Mouse (Mus musculus): Measurements from ENCODE around the gene Itpr1. TPM values are rescaled to one million over a fixed set of nuclear protein-coding genes. Genes with fewer than 3 reads are reported as not detected.

Gene Itpr1
- polyA plus RNA-seq, 1 experiment from 2014 or later: 9.1 TPM

DNA sequence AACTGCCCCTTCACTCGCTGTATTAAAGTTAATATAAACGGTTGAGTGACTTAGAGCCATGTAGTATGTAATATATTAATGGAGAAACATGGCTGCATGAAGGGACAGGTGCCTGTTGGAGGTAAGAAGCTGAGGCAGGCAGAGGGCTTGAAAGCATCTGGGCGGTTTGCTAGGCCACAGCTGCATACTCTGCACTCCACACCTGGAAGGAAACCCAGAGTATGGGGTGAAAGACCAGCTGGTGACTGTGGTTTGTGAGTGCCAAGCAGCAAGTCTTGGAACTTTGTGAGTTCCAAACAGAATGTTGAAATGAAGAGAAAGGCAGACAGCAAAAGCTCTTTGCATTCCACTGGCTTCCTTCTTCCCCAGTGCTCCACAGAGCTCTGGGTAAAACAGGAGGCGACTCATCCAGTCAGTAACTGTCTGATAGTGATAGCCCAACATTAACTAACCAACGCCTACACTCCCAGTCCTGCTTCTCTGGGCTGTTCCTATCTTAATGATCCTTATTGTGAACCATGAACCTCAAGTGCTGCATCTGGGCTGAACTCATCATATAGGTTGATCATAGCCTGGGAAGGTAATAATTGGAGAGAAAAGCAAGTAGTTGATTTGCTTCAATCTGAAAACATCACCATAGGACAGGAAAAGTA, 5.9 kb upstream of the Itpr1 start:
- Histone ChIP-seq H3K9ac (ENCODE audit: low read depth, low read length) (no peak overlapping the region), H3K36me3 (ENCODE audit: control insufficient read depth, insufficient read depth, low read length) (no peaks in the 10 kb centered on the region), H3K4me3 (ENCODE audit: low read depth, low read length) (no peak overlapping the region), H3K27ac (replicated peaks; ENCODE audit: low read depth, low read length) (no peak overlapping the region), H3K9me3 (ENCODE audit: control insufficient read depth, low read length) (no peaks in the 10 kb centered on the region), H3K27me3 (replicated peaks; ENCODE audit: control insufficient read depth, insufficient read depth, low read length) (no peaks in the 10 kb centered on the region), H3K4me1 (ENCODE audit: control insufficient read depth, insufficient read depth, low read length) (0 out of 2 replicates have a peak, but pooled peaks cover 10% of the 10 kb centered on the region), H3K4me2 (ENCODE audit: low read depth, low read length) (no peak overlapping the region)
- DNase-seq (ENCODE audit: low spot score): no peak
- 86% methylated on average over 5 of the region's 5 CpGs for WGBS
- no peak for ATAC-seq (ENCODE audit: low read depth)

DNA sequence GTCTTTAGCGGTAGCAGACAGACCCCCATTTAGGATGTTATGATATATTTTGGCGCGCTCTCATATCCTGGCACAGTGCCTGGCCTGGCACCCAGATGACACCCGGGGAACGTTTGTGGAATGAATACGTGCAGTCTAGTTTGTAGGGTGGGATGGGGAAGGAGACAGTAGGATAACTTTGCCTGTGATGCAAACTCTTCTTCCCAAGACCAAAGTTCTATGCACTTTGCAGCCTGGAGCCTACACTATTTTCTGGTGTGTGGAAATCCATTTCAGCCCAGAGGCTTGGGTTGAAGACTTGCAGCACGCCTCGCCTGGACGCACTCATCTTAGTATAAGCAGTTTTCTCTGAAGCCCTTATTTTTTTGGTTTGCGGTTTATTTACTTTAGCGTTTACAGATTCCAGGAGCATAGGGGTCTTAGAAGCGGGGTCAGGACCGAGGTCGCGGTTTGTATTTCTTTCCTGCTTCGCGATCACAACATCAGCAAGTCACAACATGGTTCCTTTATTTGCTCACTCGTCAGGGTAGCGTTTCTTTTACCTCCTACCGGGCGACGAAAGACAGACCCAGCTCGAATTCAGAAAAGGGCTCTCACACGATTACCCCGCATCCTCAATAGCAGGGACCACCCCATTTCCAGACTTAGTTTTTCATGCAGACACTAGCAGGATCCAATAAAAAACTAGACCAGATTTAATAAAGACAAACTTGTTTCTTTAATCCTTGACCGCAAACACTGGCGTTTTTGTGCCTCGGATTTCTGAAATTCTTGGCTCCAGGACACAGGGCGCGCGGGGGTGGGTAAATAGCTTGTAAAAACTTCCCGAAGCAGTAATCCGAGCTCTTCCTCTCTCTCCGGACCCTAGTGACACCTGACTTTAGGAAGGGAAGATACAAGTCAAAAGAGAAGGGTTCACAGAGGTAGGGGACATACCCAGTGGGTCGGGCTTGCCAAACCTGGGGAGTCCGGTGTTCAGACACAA, 708 bp upstream of the Itpr1 start:
- H3K4me1 ChIP-seq (ENCODE audit: control insufficient read depth, insufficient read depth, low read length): peaks cover 24% of the 10 kb centered on the region
- H3K9ac ChIP-seq (ENCODE audit: low read depth, low read length): peak overlapping the region; percentile 77
- no peaks in the 10 kb centered on the region for H3K36me3 ChIP-seq (ENCODE audit: control insufficient read depth, insufficient read depth, low read length)
- WGBS: 4% methylated on average over 36 of the region's 36 CpGs
- peak overlapping the region; percentile 76 for H3K27ac ChIP-seq (replicated peaks; ENCODE audit: low read depth, low read length)
- DNase-seq (ENCODE audit: low spot score) (peak; percentile 67), ATAC-seq (ENCODE audit: low read depth) (peak; percentile 55)
- no peaks in the 10 kb centered on the region for H3K9me3 ChIP-seq (ENCODE audit: control insufficient read depth, low read length)
- no peaks in the 10 kb centered on the region for H3K27me3 ChIP-seq (replicated peaks; ENCODE audit: control insufficient read depth, insufficient read depth, low read length)
- peak overlapping the region; percentile 80 for H3K4me2 ChIP-seq (ENCODE audit: low read depth, low read length)
- H3K4me3 ChIP-seq (ENCODE audit: low read depth, low read length): peak overlapping the region; percentile 80

DNA sequence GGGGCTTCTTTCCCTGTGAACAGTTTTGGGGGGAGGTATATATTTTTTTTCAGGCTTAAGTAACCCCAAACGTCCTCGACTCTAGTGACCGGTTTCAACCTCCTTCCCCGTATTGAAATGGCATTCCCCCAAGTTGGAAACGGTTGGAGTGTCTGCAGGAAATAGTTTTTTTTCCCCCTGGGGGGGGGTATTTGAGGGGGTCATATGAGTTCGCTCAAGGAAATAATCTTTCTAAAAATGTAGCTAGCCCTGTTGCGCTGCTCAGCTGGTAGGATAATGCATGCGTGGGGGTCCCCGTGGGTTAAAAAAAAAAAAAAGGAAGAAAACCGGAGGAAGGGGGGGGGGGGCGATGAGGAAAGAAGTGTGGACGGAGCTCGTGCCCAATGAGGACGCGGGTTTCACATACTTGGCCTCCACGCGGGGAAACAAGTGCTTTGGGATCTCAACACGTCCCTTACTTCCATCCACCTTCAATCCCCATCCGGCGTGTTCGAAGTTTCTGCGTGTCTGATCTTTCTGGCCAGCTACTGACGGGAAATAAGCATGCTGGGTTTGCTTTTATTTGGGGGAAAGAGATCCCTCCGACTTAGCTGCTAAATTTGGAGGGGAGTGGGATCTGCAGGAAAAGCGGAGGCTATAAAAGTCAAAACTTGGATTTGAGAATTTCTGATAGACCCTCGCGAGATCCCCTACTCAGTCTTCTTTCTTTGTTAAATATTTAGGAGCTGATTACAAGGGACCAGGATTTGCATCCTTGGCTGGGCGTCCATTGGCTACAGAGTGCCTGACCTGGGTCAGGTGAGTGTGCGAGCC, 791 bp downstream of the Itpr1 start:
- ATAC-seq (ENCODE audit: low read depth) (no peak), DNase-seq (ENCODE audit: low spot score) (peak; percentile 57)
- peak overlapping the region; percentile 72; the same call in 1 of the 2 replicates for H3K27ac ChIP-seq (replicated peaks; ENCODE audit: low read depth, low read length)
- under 1% methylated on average over 28 of the region's 29 CpGs for WGBS
- peak overlapping the region; percentile 80 for H3K4me2 ChIP-seq (ENCODE audit: low read depth, low read length)
- H3K9me3 ChIP-seq (ENCODE audit: control insufficient read depth, low read length): no peaks in the 10 kb centered on the region
- peaks cover 24% of the 10 kb centered on the region for H3K4me1 ChIP-seq (ENCODE audit: control insufficient read depth, insufficient read depth, low read length)
- no peaks in the 10 kb centered on the region for H3K27me3 ChIP-seq (replicated peaks; ENCODE audit: control insufficient read depth, insufficient read depth, low read length)
- H3K9ac ChIP-seq (ENCODE audit: low read depth, low read length): peak overlapping the region; percentile 77
- H3K4me3 ChIP-seq (ENCODE audit: low read depth, low read length): peak overlapping the region; percentile 80
- H3K36me3 ChIP-seq (ENCODE audit: control insufficient read depth, insufficient read depth, low read length): no peaks in the 10 kb centered on the region

DNA sequence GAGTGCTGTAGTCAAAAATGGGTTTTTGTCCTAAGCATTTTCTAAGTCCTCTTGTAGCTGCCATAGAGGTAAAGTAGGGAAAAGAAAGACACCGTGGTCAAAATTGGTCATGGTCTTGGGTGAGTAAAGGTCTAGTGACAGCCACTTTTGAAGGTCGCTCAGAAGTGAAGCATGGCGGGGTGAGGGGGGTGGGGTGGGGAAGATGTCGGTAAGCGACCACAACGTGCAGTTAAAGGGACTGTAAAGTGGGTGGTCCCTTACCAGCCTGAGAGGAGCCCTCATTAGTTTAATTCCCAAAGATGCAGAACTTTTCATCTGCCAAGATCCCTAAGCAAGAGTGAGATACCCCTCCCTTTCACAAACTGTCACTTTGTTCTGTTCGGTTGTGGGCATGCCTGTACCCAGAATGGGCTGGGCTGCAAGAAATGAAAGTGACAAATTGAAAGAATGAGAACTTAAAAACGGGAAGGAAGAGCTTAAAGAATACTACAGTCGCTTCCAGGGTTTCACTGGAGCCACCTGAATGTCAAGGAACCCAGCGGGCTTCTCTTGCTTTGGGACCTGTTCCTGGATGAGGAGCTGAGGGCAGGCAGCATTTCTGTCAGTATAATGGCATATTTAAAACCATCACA, 1.5 kb downstream of the Itpr1 start:
- H3K4me2 ChIP-seq (ENCODE audit: low read depth, low read length): peak overlapping the region; percentile 80
- H3K36me3 ChIP-seq (ENCODE audit: control insufficient read depth, insufficient read depth, low read length): no peaks in the 10 kb centered on the region
- H3K27me3 ChIP-seq (replicated peaks; ENCODE audit: control insufficient read depth, insufficient read depth, low read length): no peaks in the 10 kb centered on the region
- no peaks in the 10 kb centered on the region for H3K9me3 ChIP-seq (ENCODE audit: control insufficient read depth, low read length)
- H3K27ac ChIP-seq (replicated peaks; ENCODE audit: low read depth, low read length): no peak overlapping the region
- ATAC-seq (ENCODE audit: low read depth): no peak
- peaks cover 24% of the 10 kb centered on the region for H3K4me1 ChIP-seq (ENCODE audit: control insufficient read depth, insufficient read depth, low read length)
- no peak for DNase-seq (ENCODE audit: low spot score)
- peak overlapping the region; percentile 80 for H3K4me3 ChIP-seq (ENCODE audit: low read depth, low read length)
- peak overlapping the region; percentile 77 for H3K9ac ChIP-seq (ENCODE audit: low read depth, low read length)
- 13% methylated on average over 10 of the region's 10 CpGs for WGBS

DNA sequence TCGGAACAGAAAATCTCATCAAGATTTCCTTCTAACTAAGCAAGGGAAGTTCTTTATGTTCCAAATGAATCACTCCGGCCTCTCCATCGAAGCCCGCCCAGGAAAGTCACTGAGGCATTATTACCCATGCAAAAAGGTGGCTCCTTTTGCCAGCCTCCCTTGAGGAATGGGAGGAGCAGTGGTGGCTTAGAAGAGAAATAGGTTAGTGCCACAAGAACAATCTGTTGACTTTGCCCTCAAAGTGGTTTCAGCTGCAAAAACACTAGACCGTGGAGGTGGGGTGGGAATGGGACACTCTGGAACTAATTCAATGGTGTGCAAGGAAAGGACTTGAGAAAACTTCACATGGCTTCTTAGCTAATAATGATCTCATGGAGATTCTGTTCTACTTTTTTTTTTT, 3.2 kb downstream of the Itpr1 start:
- Histone ChIP-seq H3K27ac (replicated peaks; ENCODE audit: low read depth, low read length) (no peak overlapping the region), H3K4me1 (ENCODE audit: control insufficient read depth, insufficient read depth, low read length) (peaks cover 23% of the 10 kb centered on the region), H3K9ac (ENCODE audit: low read depth, low read length) (no peak overlapping the region), H3K27me3 (replicated peaks; ENCODE audit: control insufficient read depth, insufficient read depth, low read length) (no peaks in the 10 kb centered on the region), H3K36me3 (ENCODE audit: control insufficient read depth, insufficient read depth, low read length) (no peaks in the 10 kb centered on the region), H3K4me3 (ENCODE audit: low read depth, low read length) (no peak overlapping the region), H3K9me3 (ENCODE audit: control insufficient read depth, low read length) (no peaks in the 10 kb centered on the region), H3K4me2 (ENCODE audit: low read depth, low read length) (no peak overlapping the region)
- DNase-seq (ENCODE audit: low spot score) (no peak), ATAC-seq (ENCODE audit: low read depth) (no peak)
- WGBS: 59% methylated on average over 5 of the region's 5 CpGs

- Histone ChIP-seq H3K36me3 (ENCODE audit: control insufficient read depth, insufficient read depth, low read length) (no peaks in the 10 kb centered on the region), H3K27me3 (replicated peaks; ENCODE audit: control insufficient read depth, insufficient read depth, low read length) (no peaks in the 10 kb centered on the region), H3K4me1 (ENCODE audit: control insufficient read depth, insufficient read depth, low read length) (peaks cover 16% of the 10 kb centered on the region), H3K9ac (ENCODE audit: low read depth, low read length) (no peak overlapping the region), H3K4me3 (ENCODE audit: low read depth, low read length) (no peak overlapping the region), H3K9me3 (ENCODE audit: control insufficient read depth, low read length) (no peaks in the 10 kb centered on the region), H3K27ac (replicated peaks; ENCODE audit: low read depth, low read length) (no peak overlapping the region), H3K4me2 (ENCODE audit: low read depth, low read length) (no peak overlapping the region)
- DNase-seq (ENCODE audit: low spot score): no peak
- WGBS: 85% methylated on average over 8 of the region's 8 CpGs
- no peak for ATAC-seq (ENCODE audit: low read depth)
These were observed 3.9 kb downstream of the Itpr1 start for GRCm38 (mm10) chr6:108216832-108217231.

GRCm38 (mm10) chr6:108217987-108218386, 5.1 kb downstream of the Itpr1 start:
- DNase-seq (ENCODE audit: low spot score) (no peak), ATAC-seq (ENCODE audit: low read depth) (no peak; the same call in 1 of the 2 replicates)
- Histone ChIP-seq H3K4me2 (ENCODE audit: low read depth, low read length) (no peak overlapping the region), H3K27ac (replicated peaks; ENCODE audit: low read depth, low read length) (no peak overlapping the region), H3K4me3 (ENCODE audit: low read depth, low read length) (no peak overlapping the region), H3K27me3 (replicated peaks; ENCODE audit: control insufficient read depth, insufficient read depth, low read length) (no peaks in the 10 kb centered on the region), H3K4me1 (ENCODE audit: control insufficient read depth, insufficient read depth, low read length) (peaks cover 13% of the 10 kb centered on the region), H3K9me3 (ENCODE audit: control insufficient read depth, low read length) (no peaks in the 10 kb centered on the region), H3K36me3 (ENCODE audit: control insufficient read depth, insufficient read depth, low read length) (no peaks in the 10 kb centered on the region), H3K9ac (ENCODE audit: low read depth, low read length) (no peak overlapping the region)
- WGBS: 72% methylated on average over 3 of the region's 3 CpGs

GRCm38 (mm10) chr6:108222435-108222834, 9.5 kb downstream of the Itpr1 start:
- ATAC-seq (ENCODE audit: low read depth) (no peak), DNase-seq (ENCODE audit: low spot score) (no peak)
- Histone ChIP-seq H3K9ac (ENCODE audit: low read depth, low read length) (no peak overlapping the region), H3K4me2 (ENCODE audit: low read depth, low read length) (no peak overlapping the region), H3K27ac (replicated peaks; ENCODE audit: low read depth, low read length) (no peak overlapping the region), H3K27me3 (replicated peaks; ENCODE audit: control insufficient read depth, insufficient read depth, low read length) (no peaks in the 10 kb centered on the region), H3K9me3 (ENCODE audit: control insufficient read depth, low read length) (no peaks in the 10 kb centered on the region), H3K4me3 (ENCODE audit: low read depth, low read length) (no peak overlapping the region), H3K4me1 (ENCODE audit: control insufficient read depth, insufficient read depth, low read length) (peaks cover 5% of the 10 kb centered on the region; the same call in 1 of the 2 replicates), H3K36me3 (ENCODE audit: control insufficient read depth, insufficient read depth, low read length) (no peaks in the 10 kb centered on the region)
- 61% methylated on average over 5 of the region's 5 CpGs for WGBS
